Mouse (Mus musculus) thymus, adult 2 months (tissue): ENCODE data around the gene Tmem45b. TPM values are rescaled to one million over a fixed set of nuclear protein-coding genes. Genes with fewer than 3 reads are reported as not detected.

Experiments
- DNase-seq: peaks from one replicate; pipeline ENCODE4 v3.0.0; 2021
- H3K27ac ChIP-seq: fragments of 200-500 bp; 2 replicates; pipeline ENCODE4 v1.5.1; 2012; ENCODE audit warnings: low read length, control low read depth; ENCODE audit not compliant: control insufficient read depth, insufficient read depth
- H3K27me3 ChIP-seq: fragments of 200-500 bp; 2 replicates; pipeline ENCODE4 v1.6.1; 2012; ENCODE audit warnings: mild to moderate bottlenecking, low read length, moderate library complexity, mixed read lengths; ENCODE audit not compliant: control insufficient read depth, insufficient read depth
- H3K36me3 ChIP-seq: fragments of 200-500 bp; 2 replicates; pipeline ENCODE4 v1.6.1; 2012; ENCODE audit warnings: mild to moderate bottlenecking, low read length, moderate library complexity; ENCODE audit not compliant: control insufficient read depth, insufficient read depth
- H3K4me1 ChIP-seq: fragments of 200-500 bp; replicated peaks from 2 replicates; pipeline ENCODE4 v1.6.1; 2012; ENCODE audit warnings: low read length; ENCODE audit not compliant: control insufficient read depth, insufficient read depth
- H3K4me3 ChIP-seq: fragments of 200-500 bp; 2 replicates; pipeline ENCODE4 v1.5.1; 2012; ENCODE audit warnings: mild to moderate bottlenecking, low read length, control low read depth, moderate library complexity; ENCODE audit not compliant: control insufficient read depth, insufficient read depth
- CTCF ChIP-seq: fragments of 200-500 bp; IDR thresholded peaks from 2 replicates; pipeline ENCODE4 v1.5.1; 2012; ENCODE audit warnings: mild to moderate bottlenecking, control low read depth, low read length, moderate library complexity, borderline replicate concordance; ENCODE audit not compliant: control insufficient read depth, poor library complexity, insufficient read depth; ENCODE audit errors: extremely low read depth
- POLR2A ChIP-seq: fragments of 200-500 bp; IDR thresholded peaks from 2 replicates; pipeline ENCODE4 v1.6.1; 2012; ENCODE audit warnings: mild to moderate bottlenecking, low read length, control low read depth, moderate library complexity; ENCODE audit not compliant: control insufficient read depth, poor library complexity, insufficient read depth; ENCODE audit errors: extremely low read depth
- WGBS: fragments of 180-500 bp; shearing (Covaris S2); methylation state at CpG from one replicate; pipeline ENCODE4 v1.1.7; 2018; 5-methylcytosine and 5-hydroxymethylcytosine counted together
- polyA plus RNA-seq: library from polyadenylated mRNA; depleted of rRNA; stranded (reverse); fragments of >200 nt; gene quantifications from 2 replicates; pipeline ENCODE4 v1.2.3, GENCODE M21; 2012

Gene Tmem45b
- polyA plus RNA-seq, 1 experiment, result 24.0 TPM

DNA sequence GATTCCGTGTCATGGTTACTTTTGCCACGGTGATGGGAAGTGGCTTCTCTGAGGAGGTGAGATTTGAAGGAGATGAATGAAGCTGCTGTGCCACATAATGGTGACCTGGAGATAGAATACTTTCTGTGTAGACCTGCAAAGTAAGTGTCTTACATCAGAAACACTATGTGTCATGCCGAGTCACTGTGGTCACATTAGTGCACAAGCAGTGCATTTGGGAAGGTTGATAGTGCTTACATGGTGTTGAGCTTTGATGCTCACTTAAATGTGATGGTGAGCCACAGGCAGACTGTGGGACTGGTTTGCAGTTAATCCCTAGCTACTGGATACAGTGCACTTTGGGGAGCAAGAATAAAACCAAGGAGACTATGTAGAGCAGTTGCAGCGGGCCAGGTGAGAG lies 52.1 kb downstream of the Tmem45b start:
- peaks cover 92% of the 10 kb centered on the region for H3K36me3 ChIP-seq
- no peaks in the 10 kb centered on the region for H3K27me3 ChIP-seq
- DNase-seq, result no peak
- TF ChIP-seq POLR2A (no peak), CTCF (no peak)
- WGBS, result 68% methylated on average over 4 of the region's 4 CpGs
- no peaks in the 10 kb centered on the region for H3K4me1 ChIP-seq
- H3K4me3 ChIP-seq, result no peak overlapping the region
- no peak overlapping the region for H3K27ac ChIP-seq

DNA sequence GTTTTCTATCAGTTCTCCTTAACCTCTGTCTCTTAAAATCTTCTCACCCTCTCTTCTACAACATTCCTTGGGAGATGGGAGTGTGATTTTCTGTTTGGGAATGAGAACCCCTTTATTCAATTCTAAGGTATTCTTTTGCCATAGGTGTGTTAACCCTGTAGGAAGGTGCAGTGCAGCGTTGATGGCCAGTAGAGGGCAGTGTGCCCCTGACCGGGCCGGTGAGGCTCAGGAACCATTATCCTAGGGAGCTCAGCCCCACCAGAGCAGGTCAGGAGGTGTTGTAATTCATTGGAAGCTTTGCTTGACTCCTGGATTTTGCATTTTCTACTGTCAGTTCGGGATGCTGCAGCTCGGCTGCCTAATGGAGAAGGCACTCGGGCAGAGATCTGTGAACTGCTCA lies 59.0 kb downstream of the Tmem45b start:
- Histone ChIP-seq H3K27ac (no peak overlapping the region), H3K27me3 (no peaks in the 10 kb centered on the region), H3K4me3 (no peak overlapping the region), H3K4me1 (no peaks in the 10 kb centered on the region), H3K36me3 (peaks cover 84% of the 10 kb centered on the region)
- WGBS, result 82% methylated on average over 6 of the region's 6 CpGs
- no peak for TF ChIP-seq POLR2A
- peak; percentile 80 for TF ChIP-seq CTCF
- DNase-seq, result peak; percentile 22

DNA sequence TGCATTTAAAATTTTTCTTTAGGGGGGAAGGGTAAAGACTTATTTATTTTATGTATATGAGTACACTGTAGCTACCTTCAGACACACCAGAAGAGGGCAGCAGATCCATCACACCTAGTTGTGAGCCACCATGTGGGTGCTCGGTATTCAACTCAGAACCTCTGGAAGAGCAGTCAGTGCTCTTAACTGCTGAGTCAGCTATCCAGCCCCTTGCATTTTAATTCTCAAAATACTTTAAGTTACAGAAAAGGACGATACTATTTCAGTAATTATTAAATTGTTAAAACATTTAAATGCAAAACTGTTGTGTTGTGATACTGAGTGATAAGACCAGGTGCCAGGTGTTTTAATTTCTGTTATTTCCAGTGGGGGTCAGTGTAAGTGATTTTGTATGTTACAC lies 60.0 kb downstream of the Tmem45b start:
- Histone ChIP-seq H3K4me3 (no peak overlapping the region), H3K27me3 (no peaks in the 10 kb centered on the region), H3K27ac (no peak overlapping the region), H3K4me1 (no peaks in the 10 kb centered on the region), H3K36me3 (peaks cover 82% of the 10 kb centered on the region)
- 94% methylated on average over 2 of the region's 2 CpGs for WGBS
- DNase-seq, result no peak
- TF ChIP-seq CTCF (no peak), POLR2A (no peak)

DNA sequence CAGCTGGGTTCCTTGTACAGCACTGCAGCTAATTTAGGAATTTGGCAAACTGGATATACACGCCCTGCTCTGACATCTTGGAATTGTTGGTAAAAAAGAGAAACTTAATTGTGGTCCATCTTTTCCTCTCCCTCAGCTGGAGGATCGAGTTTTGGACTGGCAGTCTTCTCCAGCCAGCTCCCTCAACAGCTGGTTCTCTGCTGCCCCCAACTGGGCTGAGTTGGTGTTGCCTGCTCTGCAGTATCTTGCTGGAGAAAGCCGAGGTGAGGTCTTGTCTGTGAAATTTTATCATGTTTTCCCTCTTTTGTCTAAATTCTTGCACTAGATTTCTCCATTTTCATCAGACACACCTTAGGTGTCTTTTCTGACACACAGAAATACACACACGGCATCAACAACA lies 63.8 kb downstream of the Tmem45b start:
- no peaks in the 10 kb centered on the region for H3K27me3 ChIP-seq
- no peaks in the 10 kb centered on the region for H3K4me1 ChIP-seq
- H3K36me3 ChIP-seq, result peaks cover 97% of the 10 kb centered on the region
- no peak overlapping the region for H3K4me3 ChIP-seq
- 65% methylated on average over 4 of the region's 4 CpGs for WGBS
- peak; percentile 73 for DNase-seq
- TF ChIP-seq POLR2A (no peak), CTCF (peak; percentile 63; the same call in 1 of the 2 replicates)
- H3K27ac ChIP-seq, result no peak overlapping the region

DNA sequence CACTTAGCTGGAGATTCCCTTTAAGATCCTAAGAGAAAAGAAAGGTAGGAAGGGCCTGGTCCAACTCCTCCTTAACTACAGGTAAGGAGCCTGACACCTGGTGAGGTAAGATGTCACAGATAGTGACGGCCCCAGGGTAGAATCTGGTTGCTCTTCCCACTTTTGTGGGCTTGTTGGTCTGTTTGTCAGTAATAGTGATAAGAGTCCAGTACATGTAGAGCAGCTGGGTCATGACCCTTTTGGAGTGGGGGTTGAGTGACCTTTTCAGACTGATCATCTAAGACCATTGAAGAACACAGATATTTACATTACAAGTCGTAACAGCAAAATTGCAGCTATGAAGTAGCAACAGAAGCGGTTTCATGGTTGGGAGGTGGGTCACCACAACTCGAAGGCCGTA lies 77.1 kb downstream of the Tmem45b start:
- TF ChIP-seq CTCF (no peak), POLR2A (no peak)
- H3K4me1 ChIP-seq, result peaks cover 9% of the 10 kb centered on the region; the same call in 1 of the 2 replicates
- no peak overlapping the region for H3K4me3 ChIP-seq
- 90% methylated on average over 5 of the region's 5 CpGs for WGBS
- DNase-seq, result no peak
- H3K27ac ChIP-seq, result no peak overlapping the region
- H3K27me3 ChIP-seq, result no peaks in the 10 kb centered on the region
- peaks cover 16% of the 10 kb centered on the region for H3K36me3 ChIP-seq

DNA sequence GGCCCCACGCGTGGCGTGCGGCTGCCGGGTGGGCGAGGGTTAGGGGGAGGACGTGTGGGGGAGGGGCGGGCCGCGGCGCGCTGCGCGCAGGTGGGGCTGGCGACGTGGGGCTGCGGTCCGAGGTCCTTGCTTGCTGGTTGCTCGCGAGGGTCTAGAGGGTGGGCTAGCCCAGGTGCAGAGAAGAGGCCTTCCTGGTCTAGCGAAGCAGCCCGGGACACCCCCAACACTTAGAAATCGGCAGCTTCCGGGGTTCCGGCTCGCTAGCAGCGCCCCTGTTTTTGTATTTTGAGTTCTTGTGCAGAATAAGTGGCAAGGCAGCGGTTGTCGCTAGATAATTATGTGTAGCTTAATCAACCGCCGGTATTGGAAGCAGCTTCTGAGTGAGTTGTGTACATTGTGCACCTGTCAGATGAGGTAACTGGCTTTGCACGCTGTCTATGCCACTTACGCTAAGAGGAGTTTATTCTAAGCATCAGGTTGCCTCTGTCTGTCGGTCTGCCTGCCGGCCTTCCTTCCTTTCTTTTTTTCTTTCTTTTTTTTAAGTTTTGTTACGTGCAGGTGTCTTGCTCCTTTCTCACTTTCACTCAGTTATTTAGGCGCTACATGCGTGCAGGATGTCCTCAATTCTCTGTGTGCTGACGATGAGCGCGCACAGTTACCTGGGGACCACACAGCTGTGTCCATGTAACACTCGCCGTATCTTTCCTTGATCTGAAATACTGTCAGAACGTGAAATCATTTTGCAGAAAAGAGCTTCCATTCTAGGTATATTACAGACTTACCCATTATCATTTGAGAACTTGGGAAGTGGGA lies 77.7 kb downstream of the Tmem45b start:
- peak; percentile 64 for DNase-seq
- peak overlapping the region; percentile 53; the same call in 1 of the 2 replicates for H3K27ac ChIP-seq
- 3% methylated on average over 44 of the region's 44 CpGs for WGBS
- peaks cover 9% of the 10 kb centered on the region; the same call in 1 of the 2 replicates for H3K4me1 ChIP-seq
- peaks cover 10% of the 10 kb centered on the region for H3K36me3 ChIP-seq
- H3K4me3 ChIP-seq, result peak overlapping the region; percentile 63
- TF ChIP-seq POLR2A (no peak), CTCF (no peak)
- no peaks in the 10 kb centered on the region for H3K27me3 ChIP-seq
